Mouse (Mus musculus): ENCODE measurements around the gene Syk. TPM values are rescaled to one million over a fixed set of nuclear protein-coding genes. Genes with fewer than 3 reads are reported as not detected.

Gene Syk
- polyA plus RNA-seq, 1 experiment from 2014 or later = 1.0 TPM

DNA sequence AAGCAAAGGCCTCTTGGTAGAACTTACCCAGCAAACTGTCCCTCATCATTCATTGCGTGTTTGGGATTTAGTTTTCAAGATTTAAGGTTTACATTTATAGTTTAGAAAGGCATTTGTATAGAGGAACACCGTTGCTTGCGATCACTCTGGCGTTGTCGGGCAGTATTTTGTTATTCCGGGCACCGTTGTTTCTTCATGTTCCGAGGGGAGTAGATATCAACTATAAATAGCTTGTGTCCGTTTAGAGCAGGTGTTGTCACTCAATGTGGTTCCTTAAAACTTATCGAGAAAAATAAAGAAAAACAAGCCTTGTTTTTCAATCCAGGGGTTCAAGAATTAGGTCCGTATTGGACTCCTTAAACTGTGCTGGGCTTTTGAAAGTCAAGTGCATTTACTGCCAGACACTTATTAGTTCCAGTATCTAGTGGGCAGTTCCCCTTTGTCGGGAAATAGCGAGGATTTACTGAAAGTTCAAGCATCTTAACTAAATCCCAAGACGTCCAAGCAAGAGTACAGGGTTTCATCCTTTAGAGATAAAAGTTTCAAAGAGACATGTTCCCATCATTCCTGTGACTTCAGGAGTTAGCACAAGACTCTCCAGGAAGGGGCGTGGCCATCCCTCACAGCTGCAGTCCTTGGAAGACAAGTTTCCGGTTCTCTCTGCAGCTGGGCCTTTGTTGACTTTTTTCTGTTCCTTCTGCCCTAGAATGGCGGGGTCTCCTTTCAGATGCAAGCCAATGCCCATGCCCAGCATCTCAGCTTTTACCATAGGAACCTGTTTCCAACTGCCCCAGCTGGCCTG, 1.9 kb downstream of the Syk start:
- Histone ChIP-seq H3K36me3 (ENCODE audit: control insufficient read depth, insufficient read depth, low read length) (no peaks in the 10 kb centered on the region), H3K4me3 (ENCODE audit: low read depth, low read length) (no peak overlapping the region), H3K4me1 (ENCODE audit: control insufficient read depth, insufficient read depth, low read length) (no peaks in the 10 kb centered on the region), H3K27me3 (replicated peaks; ENCODE audit: control insufficient read depth, insufficient read depth, low read length) (peaks cover 14% of the 10 kb centered on the region), H3K9ac (ENCODE audit: low read length) (no peak overlapping the region), H3K27ac (ENCODE audit: low read depth, low read length) (no peak overlapping the region), H3K9me3 (replicated peaks; ENCODE audit: control insufficient read depth, low read length) (no peaks in the 10 kb centered on the region), H3K4me2 (ENCODE audit: low read length) (no peak overlapping the region)
- WGBS = 73% methylated on average over 17 of the region's 17 CpGs
- ATAC-seq = no peak
- DNase-seq (ENCODE audit: low spot score) = no peak

- H3K9me3 ChIP-seq (replicated peaks; ENCODE audit: control insufficient read depth, low read length) = no peaks in the 10 kb centered on the region
- H3K9ac ChIP-seq (ENCODE audit: low read length) = no peak overlapping the region
- no peak overlapping the region for H3K4me3 ChIP-seq (ENCODE audit: low read depth, low read length)
- peaks cover 13% of the 10 kb centered on the region for H3K27me3 ChIP-seq (replicated peaks; ENCODE audit: control insufficient read depth, insufficient read depth, low read length)
- no peak overlapping the region for H3K27ac ChIP-seq (ENCODE audit: low read depth, low read length)
- no peaks in the 10 kb centered on the region for H3K36me3 ChIP-seq (ENCODE audit: control insufficient read depth, insufficient read depth, low read length)
- WGBS = 95% methylated on average over 4 of the region's 4 CpGs
- H3K4me1 ChIP-seq (ENCODE audit: control insufficient read depth, insufficient read depth, low read length) = no peaks in the 10 kb centered on the region
- H3K4me2 ChIP-seq (ENCODE audit: low read length) = no peak overlapping the region
- ATAC-seq = no peak
- DNase-seq (ENCODE audit: low spot score) = no peak
Observed at GRCm38 (mm10) chr13:52587761-52588160, 4.8 kb downstream of the Syk start.

DNA sequence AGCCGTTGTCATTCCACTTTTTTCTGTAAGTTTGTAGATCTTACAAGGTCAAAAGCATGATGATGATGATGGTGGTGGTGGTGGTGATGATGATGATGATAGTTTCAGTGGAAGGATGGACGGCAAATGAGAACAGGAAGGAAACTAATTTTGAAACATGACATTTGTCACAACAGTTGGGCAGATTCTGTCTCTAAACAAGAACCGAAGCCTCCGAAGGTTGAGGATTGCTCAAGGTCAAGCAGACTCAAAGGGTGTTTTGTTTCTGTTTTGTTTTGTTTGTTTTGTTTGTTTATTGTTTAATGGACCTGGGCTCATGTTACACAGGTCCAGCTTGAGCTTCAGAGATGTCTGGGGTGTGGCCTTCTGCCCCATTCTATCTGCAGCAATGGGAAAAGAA, 6.1 kb downstream of the Syk start:
- Histone ChIP-seq H3K27ac (ENCODE audit: low read depth, low read length) (no peak overlapping the region), H3K27me3 (replicated peaks; ENCODE audit: control insufficient read depth, insufficient read depth, low read length) (0 out of 2 replicates have a peak, but pooled peaks cover 6% of the 10 kb centered on the region), H3K9ac (ENCODE audit: low read length) (no peak overlapping the region), H3K4me3 (ENCODE audit: low read depth, low read length) (no peak overlapping the region), H3K4me1 (ENCODE audit: control insufficient read depth, insufficient read depth, low read length) (no peaks in the 10 kb centered on the region), H3K36me3 (ENCODE audit: control insufficient read depth, insufficient read depth, low read length) (no peaks in the 10 kb centered on the region), H3K9me3 (replicated peaks; ENCODE audit: control insufficient read depth, low read length) (no peaks in the 10 kb centered on the region), H3K4me2 (ENCODE audit: low read length) (no peak overlapping the region)
- 90% methylated on average over 4 of the region's 4 CpGs for WGBS
- no peak for ATAC-seq
- DNase-seq (ENCODE audit: low spot score) = no peak

DNA sequence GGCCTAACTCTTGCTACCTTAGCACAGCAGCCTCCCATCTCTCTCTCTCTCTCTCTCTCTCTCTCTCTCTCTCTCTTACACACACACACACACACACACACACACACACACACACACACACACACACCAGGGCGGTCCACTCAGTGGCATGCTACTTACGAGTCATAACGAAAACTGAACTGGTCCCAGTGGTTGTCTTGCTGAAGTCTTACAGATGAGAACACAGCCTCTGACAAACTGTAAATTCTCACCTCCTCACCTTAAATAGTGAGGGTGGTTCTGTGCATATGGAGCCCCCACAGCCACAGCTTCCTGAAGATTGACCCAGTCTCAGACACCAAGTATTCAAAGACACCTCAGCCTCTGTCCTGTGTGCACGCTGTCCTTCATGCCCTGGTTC, 8.9 kb downstream of the Syk start:
- Histone ChIP-seq H3K27me3 (replicated peaks; ENCODE audit: control insufficient read depth, insufficient read depth, low read length) (no peaks in the 10 kb centered on the region), H3K4me1 (ENCODE audit: control insufficient read depth, insufficient read depth, low read length) (no peaks in the 10 kb centered on the region), H3K36me3 (ENCODE audit: control insufficient read depth, insufficient read depth, low read length) (no peaks in the 10 kb centered on the region), H3K27ac (ENCODE audit: low read depth, low read length) (no peak overlapping the region), H3K9ac (ENCODE audit: low read length) (no peak overlapping the region), H3K9me3 (replicated peaks; ENCODE audit: control insufficient read depth, low read length) (no peaks in the 10 kb centered on the region), H3K4me2 (ENCODE audit: low read length) (no peak overlapping the region), H3K4me3 (ENCODE audit: low read depth, low read length) (no peak overlapping the region)
- DNase-seq (ENCODE audit: low spot score) (no peak), ATAC-seq (no peak)
- 98% methylated on average over 4 of the region's 4 CpGs for WGBS

GRCm38 (mm10) chr13:52596692-52597091, 13.7 kb downstream of the Syk start:
- H3K4me3 ChIP-seq (ENCODE audit: low read depth, low read length) = no peak overlapping the region
- H3K36me3 ChIP-seq (ENCODE audit: control insufficient read depth, insufficient read depth, low read length) = no peaks in the 10 kb centered on the region
- DNase-seq (ENCODE audit: low spot score) (no peak), ATAC-seq (no peak)
- no peaks in the 10 kb centered on the region for H3K27me3 ChIP-seq (replicated peaks; ENCODE audit: control insufficient read depth, insufficient read depth, low read length)
- no peak overlapping the region for H3K27ac ChIP-seq (ENCODE audit: low read depth, low read length)
- H3K4me2 ChIP-seq (ENCODE audit: low read length) = no peak overlapping the region
- WGBS = 84% methylated on average over 5 of the region's 5 CpGs
- H3K9me3 ChIP-seq (replicated peaks; ENCODE audit: control insufficient read depth, low read length) = no peaks in the 10 kb centered on the region
- H3K4me1 ChIP-seq (ENCODE audit: control insufficient read depth, insufficient read depth, low read length) = no peaks in the 10 kb centered on the region
- H3K9ac ChIP-seq (ENCODE audit: low read length) = no peak overlapping the region

GRCm38 (mm10) chr13:52597092-52597678, 14.2 kb downstream of the Syk start:
- Histone ChIP-seq H3K36me3 (ENCODE audit: control insufficient read depth, insufficient read depth, low read length) (no peaks in the 10 kb centered on the region), H3K4me2 (ENCODE audit: low read length) (no peak overlapping the region), H3K27me3 (replicated peaks; ENCODE audit: control insufficient read depth, insufficient read depth, low read length) (no peaks in the 10 kb centered on the region), H3K27ac (ENCODE audit: low read depth, low read length) (no peak overlapping the region), H3K4me3 (ENCODE audit: low read depth, low read length) (no peak overlapping the region), H3K9ac (ENCODE audit: low read length) (no peak overlapping the region), H3K9me3 (replicated peaks; ENCODE audit: control insufficient read depth, low read length) (no peaks in the 10 kb centered on the region), H3K4me1 (ENCODE audit: control insufficient read depth, insufficient read depth, low read length) (no peaks in the 10 kb centered on the region)
- ATAC-seq = no peak
- no peak for DNase-seq (ENCODE audit: low spot score)
- WGBS = 90% methylated on average over 11 of the region's 11 CpGs

GRCm38 (mm10) chr13:52598233-52598632, 15.3 kb downstream of the Syk start:
- Histone ChIP-seq H3K9ac (ENCODE audit: low read length) (no peak overlapping the region), H3K36me3 (ENCODE audit: control insufficient read depth, insufficient read depth, low read length) (no peaks in the 10 kb centered on the region), H3K4me2 (ENCODE audit: low read length) (no peak overlapping the region), H3K27ac (ENCODE audit: low read depth, low read length) (no peak overlapping the region), H3K4me1 (ENCODE audit: control insufficient read depth, insufficient read depth, low read length) (no peaks in the 10 kb centered on the region), H3K4me3 (ENCODE audit: low read depth, low read length) (no peak overlapping the region), H3K9me3 (replicated peaks; ENCODE audit: control insufficient read depth, low read length) (no peaks in the 10 kb centered on the region), H3K27me3 (replicated peaks; ENCODE audit: control insufficient read depth, insufficient read depth, low read length) (no peaks in the 10 kb centered on the region)
- DNase-seq (ENCODE audit: low spot score) (no peak), ATAC-seq (no peak)
- 79% methylated on average over 3 of the region's 3 CpGs for WGBS

DNA sequence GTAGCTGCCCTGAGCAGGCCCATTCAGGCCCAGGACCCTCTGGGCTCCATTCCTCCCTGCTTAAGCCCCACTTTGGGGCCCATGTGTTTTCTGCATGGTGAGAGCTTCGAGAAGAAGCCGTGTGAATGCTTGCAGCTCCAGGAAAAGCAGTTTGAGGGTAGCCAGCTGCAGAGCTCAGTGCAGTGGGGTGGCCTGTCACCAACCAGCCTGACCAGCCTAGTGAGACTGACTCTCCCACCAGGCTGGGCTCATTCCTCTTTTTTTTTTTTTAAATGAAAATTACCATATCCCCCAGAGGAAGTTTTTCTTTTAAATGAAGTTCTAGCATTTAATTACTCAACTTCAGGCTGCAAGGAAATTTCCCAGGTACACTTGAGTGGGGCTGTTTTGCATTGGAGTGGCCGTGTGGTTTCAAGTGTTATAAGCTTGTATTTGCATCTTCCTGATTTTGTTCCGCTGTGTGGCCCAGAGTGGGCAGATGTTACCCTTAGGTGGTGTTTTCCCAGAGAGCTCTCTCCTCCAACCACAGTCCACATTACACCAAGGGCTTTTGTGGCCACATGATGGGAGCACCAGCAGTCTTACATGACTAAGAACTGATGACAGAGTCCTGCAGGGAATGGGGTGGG, 17.2 kb downstream of the Syk start:
- no peak for ATAC-seq
- no peaks in the 10 kb centered on the region for H3K4me1 ChIP-seq (ENCODE audit: control insufficient read depth, insufficient read depth, low read length)
- no peak overlapping the region for H3K4me3 ChIP-seq (ENCODE audit: low read depth, low read length)
- no peak overlapping the region for H3K27ac ChIP-seq (ENCODE audit: low read depth, low read length)
- DNase-seq (ENCODE audit: low spot score) = no peak
- H3K36me3 ChIP-seq (ENCODE audit: control insufficient read depth, insufficient read depth, low read length) = no peaks in the 10 kb centered on the region
- H3K9me3 ChIP-seq (replicated peaks; ENCODE audit: control insufficient read depth, low read length) = no peaks in the 10 kb centered on the region
- no peak overlapping the region for H3K4me2 ChIP-seq (ENCODE audit: low read length)
- no peak overlapping the region for H3K9ac ChIP-seq (ENCODE audit: low read length)
- H3K27me3 ChIP-seq (replicated peaks; ENCODE audit: control insufficient read depth, insufficient read depth, low read length) = no peaks in the 10 kb centered on the region
- 65% methylated on average over 4 of the region's 4 CpGs for WGBS

GRCm38 (mm10) chr13:52602752-52603151, 19.8 kb downstream of the Syk start:
- H3K4me3 ChIP-seq (ENCODE audit: low read depth, low read length) = no peak overlapping the region
- DNase-seq (ENCODE audit: low spot score) (no peak), ATAC-seq (no peak)
- H3K9me3 ChIP-seq (replicated peaks; ENCODE audit: control insufficient read depth, low read length) = no peaks in the 10 kb centered on the region
- H3K9ac ChIP-seq (ENCODE audit: low read length) = no peak overlapping the region
- no peaks in the 10 kb centered on the region for H3K36me3 ChIP-seq (ENCODE audit: control insufficient read depth, insufficient read depth, low read length)
- no peak overlapping the region for H3K27ac ChIP-seq (ENCODE audit: low read depth, low read length)
- H3K4me1 ChIP-seq (ENCODE audit: control insufficient read depth, insufficient read depth, low read length) = no peaks in the 10 kb centered on the region
- 78% methylated on average over 4 of the region's 4 CpGs for WGBS
- no peaks in the 10 kb centered on the region for H3K27me3 ChIP-seq (replicated peaks; ENCODE audit: control insufficient read depth, insufficient read depth, low read length)
- no peak overlapping the region for H3K4me2 ChIP-seq (ENCODE audit: low read length)

All from forebrain, embryonic 14.5 days (tissue).